Mouse (Mus musculus) stomach, embryonic 15.5 days (tissue): ENCODE measurements around the gene Scaf11. TPM values are rescaled to one million over a fixed set of nuclear protein-coding genes. Genes with fewer than 3 reads are reported as not detected.

ENCODE experiments used
- ATAC-seq: fragments of 200-750 bp; cut with Nextera tagmentation; 2 replicates; pipeline ENCODE4 v1.8.0; 2017; ENCODE audit warnings: low read depth, moderate number of reproducible peaks, moderate TSS enrichment; ENCODE audit not compliant: insufficient read depth, low FRiP score
- H3K27ac ChIP-seq: fragments of 300-500 bp; sonication (generic); 2 replicates; pipeline ENCODE4 v1.5.1; 2015; ENCODE audit warnings: mild to moderate bottlenecking, inconsistent platforms
- H3K27me3 ChIP-seq: fragments of 300-500 bp; sonication (generic); replicated peaks from 2 replicates; pipeline ENCODE4 v1.6.1; 2015; ENCODE audit warnings: inconsistent platforms
- H3K36me3 ChIP-seq: fragments of 300-500 bp; sonication (generic); 2 replicates; pipeline ENCODE4 v1.6.1; 2015; ENCODE audit warnings: inconsistent platforms
- H3K4me1 ChIP-seq: fragments of 300-500 bp; sonication (generic); 2 replicates; pipeline ENCODE4 v1.6.1; 2015; ENCODE audit warnings: inconsistent platforms
- H3K4me2 ChIP-seq: fragments of 300-500 bp; sonication (generic); 2 replicates; pipeline ENCODE4 v1.6.1; 2015; ENCODE audit warnings: mild to moderate bottlenecking, inconsistent platforms
- H3K4me3 ChIP-seq: fragments of 300-500 bp; sonication (generic); replicated peaks from 2 replicates; pipeline ENCODE4 v1.5.1; 2015; ENCODE audit warnings: inconsistent platforms
- H3K9ac ChIP-seq: fragments of 300-500 bp; sonication (generic); 2 replicates; pipeline ENCODE4 v1.6.1; 2015; ENCODE audit warnings: inconsistent platforms
- H3K9me3 ChIP-seq: fragments of 300-500 bp; sonication (generic); 2 replicates; pipeline ENCODE4 v1.6.1; 2016; ENCODE audit warnings: inconsistent platforms
- WGBS: fragments of 180-500 bp; shearing (Covaris S2); methylation state at CpG from one replicate; pipeline ENCODE4 v1.1.7; 2015; 5-methylcytosine and 5-hydroxymethylcytosine counted together
- polyA plus RNA-seq: library from polyadenylated mRNA; unstranded; fragments of >200 nt; fragmentation: Nextera tagmentation; extraction: Ambion mirVana; gene quantifications from 2 replicates; pipeline ENCODE4 v1.2.1, GENCODE M21; 2015

Scaf11 gene
- polyA plus RNA-seq, 1 experiment from 2014 or later = 95.0 TPM

- H3K4me3 ChIP-seq = no peak overlapping the region
- H3K4me1 ChIP-seq = peaks cover 14% of the 10 kb centered on the region; the same call in 1 of the 2 replicates
- WGBS = 45% methylated on average over 12 of the region's 12 CpGs
- no peaks in the 10 kb centered on the region for H3K27me3 ChIP-seq
- ATAC-seq = no peak
- no peak overlapping the region for H3K9ac ChIP-seq
- no peak overlapping the region for H3K27ac ChIP-seq
- H3K36me3 ChIP-seq = no peaks in the 10 kb centered on the region
- H3K9me3 ChIP-seq = no peaks in the 10 kb centered on the region
- no peak overlapping the region for H3K4me2 ChIP-seq
Measured at GRCm38 (mm10) chr15:96487066-96487698, 26.5 kb upstream of the Scaf11 start.

- no peaks in the 10 kb centered on the region for H3K4me1 ChIP-seq
- no peak for ATAC-seq
- no peak overlapping the region for H3K9ac ChIP-seq
- no peak overlapping the region for H3K27ac ChIP-seq
- H3K27me3 ChIP-seq = no peaks in the 10 kb centered on the region
- H3K9me3 ChIP-seq = no peaks in the 10 kb centered on the region
- no peaks in the 10 kb centered on the region for H3K36me3 ChIP-seq
- WGBS = 59% methylated on average over 3 of the region's 3 CpGs
- no peak overlapping the region for H3K4me3 ChIP-seq
- no peak overlapping the region for H3K4me2 ChIP-seq
Measured at GRCm38 (mm10) chr15:96480822-96481221, 20.2 kb upstream of the Scaf11 start.

- Histone ChIP-seq H3K4me2 (no peak overlapping the region), H3K27me3 (no peaks in the 10 kb centered on the region), H3K4me3 (no peak overlapping the region), H3K9me3 (no peaks in the 10 kb centered on the region), H3K4me1 (no peaks in the 10 kb centered on the region), H3K36me3 (no peaks in the 10 kb centered on the region), H3K27ac (no peak overlapping the region), H3K9ac (no peak overlapping the region)
- no peak for ATAC-seq
- 83% methylated on average over 12 of the region's 12 CpGs for WGBS
Measured at GRCm38 (mm10) chr15:96478006-96478405, 17.4 kb upstream of the Scaf11 start.

GRCm38 (mm10) chr15:96476359-96476758 is 15.7 kb upstream of the Scaf11 start:
- 9% methylated on average over 7 of the region's 7 CpGs for WGBS
- Histone ChIP-seq H3K9ac (no peak overlapping the region), H3K36me3 (no peaks in the 10 kb centered on the region), H3K27ac (no peak overlapping the region), H3K4me3 (no peak overlapping the region), H3K4me1 (no peaks in the 10 kb centered on the region), H3K27me3 (no peaks in the 10 kb centered on the region), H3K4me2 (no peak overlapping the region), H3K9me3 (no peaks in the 10 kb centered on the region)
- ATAC-seq = no peak; the same call in 1 of the 2 replicates

- Histone ChIP-seq H3K4me2 (no peak overlapping the region), H3K9me3 (no peaks in the 10 kb centered on the region), H3K27ac (no peak overlapping the region), H3K4me1 (no peaks in the 10 kb centered on the region), H3K4me3 (no peak overlapping the region), H3K27me3 (no peaks in the 10 kb centered on the region), H3K9ac (no peak overlapping the region), H3K36me3 (no peaks in the 10 kb centered on the region)
- 82% methylated on average over 7 of the region's 7 CpGs for WGBS
- ATAC-seq = no peak
Measured at GRCm38 (mm10) chr15:96475571-96475972, 14.9 kb upstream of the Scaf11 start.

- Histone ChIP-seq H3K4me1 (no peaks in the 10 kb centered on the region), H3K27ac (no peak overlapping the region), H3K36me3 (no peaks in the 10 kb centered on the region), H3K9ac (no peak overlapping the region), H3K4me3 (no peak overlapping the region), H3K27me3 (no peaks in the 10 kb centered on the region), H3K4me2 (no peak overlapping the region), H3K9me3 (no peaks in the 10 kb centered on the region)
- ATAC-seq = no peak
- 66% methylated on average over 20 of the region's 20 CpGs for WGBS
Measured at GRCm38 (mm10) chr15:96474325-96474955, 13.8 kb upstream of the Scaf11 start.

- Histone ChIP-seq H3K9ac (no peak overlapping the region), H3K9me3 (no peaks in the 10 kb centered on the region), H3K4me1 (no peaks in the 10 kb centered on the region), H3K4me3 (no peak overlapping the region), H3K27ac (no peak overlapping the region), H3K4me2 (no peak overlapping the region), H3K36me3 (no peaks in the 10 kb centered on the region), H3K27me3 (no peaks in the 10 kb centered on the region)
- 90% methylated on average over 15 of the region's 15 CpGs for WGBS
- ATAC-seq = no peak
Measured at GRCm38 (mm10) chr15:96473920-96474319, 13.3 kb upstream of the Scaf11 start.

- Histone ChIP-seq H3K9me3 (no peaks in the 10 kb centered on the region), H3K27me3 (no peaks in the 10 kb centered on the region), H3K4me2 (no peak overlapping the region), H3K9ac (no peak overlapping the region), H3K36me3 (no peaks in the 10 kb centered on the region), H3K27ac (no peak overlapping the region), H3K4me3 (no peak overlapping the region), H3K4me1 (no peaks in the 10 kb centered on the region)
- WGBS = 85% methylated on average over 2 of the region's 2 CpGs
- no peak for ATAC-seq
Measured at GRCm38 (mm10) chr15:96468316-96468715, 7.7 kb upstream of the Scaf11 start.

GRCm38 (mm10) chr15:96467844-96468243 is 7.2 kb upstream of the Scaf11 start:
- no peak for ATAC-seq
- Histone ChIP-seq H3K4me3 (no peak overlapping the region), H3K36me3 (no peaks in the 10 kb centered on the region), H3K4me2 (no peak overlapping the region), H3K9ac (no peak overlapping the region), H3K27me3 (no peaks in the 10 kb centered on the region), H3K4me1 (no peaks in the 10 kb centered on the region), H3K27ac (no peak overlapping the region), H3K9me3 (no peaks in the 10 kb centered on the region)
- 70% methylated on average over 5 of the region's 5 CpGs for WGBS

GRCm38 (mm10) chr15:96466362-96466903 is 5.8 kb upstream of the Scaf11 start:
- no peak overlapping the region for H3K9ac ChIP-seq
- H3K4me1 ChIP-seq = peaks cover 4% of the 10 kb centered on the region; the same call in 1 of the 2 replicates
- H3K9me3 ChIP-seq = no peaks in the 10 kb centered on the region
- no peaks in the 10 kb centered on the region for H3K36me3 ChIP-seq
- ATAC-seq = no peak
- no peak overlapping the region for H3K4me3 ChIP-seq
- WGBS = 85% methylated on average over 13 of the region's 13 CpGs
- no peak overlapping the region for H3K27ac ChIP-seq
- no peak overlapping the region for H3K4me2 ChIP-seq
- H3K27me3 ChIP-seq = no peaks in the 10 kb centered on the region

- H3K9ac ChIP-seq = no peak overlapping the region
Measured at GRCm38 (mm10) chr15:96465076-96465475, 4.4 kb upstream of the Scaf11 start.

GRCm38 (mm10) chr15:96463821-96464220 is 3.2 kb upstream of the Scaf11 start:
- WGBS = 97% methylated on average over 15 of the region's 15 CpGs
- H3K27me3 ChIP-seq = no peaks in the 10 kb centered on the region
- H3K9me3 ChIP-seq = no peaks in the 10 kb centered on the region
- H3K4me3 ChIP-seq = no peak overlapping the region
- H3K9ac ChIP-seq = no peak overlapping the region
- H3K27ac ChIP-seq = no peak overlapping the region
- no peak overlapping the region for H3K4me2 ChIP-seq
- no peak for ATAC-seq
- peaks cover 4% of the 10 kb centered on the region; the same call in 1 of the 2 replicates for H3K4me1 ChIP-seq
- H3K36me3 ChIP-seq = no peaks in the 10 kb centered on the region

More at GRCm38 (mm10) chr15:96465076-96465475, 4.4 kb upstream of the Scaf11 start:
- H3K36me3 ChIP-seq = no peaks in the 10 kb centered on the region
- whole genome bisulfite sequencing = 81% methylated on average over 11 of the region's 11 CpGs
- H3K4me3 ChIP-seq = no peak overlapping the region
- no peak overlapping the region for H3K4me2 ChIP-seq
- H3K9me3 ChIP-seq = no peaks in the 10 kb centered on the region
- no peak for ATAC-seq
- H3K27me3 ChIP-seq = no peaks in the 10 kb centered on the region
- H3K27ac ChIP-seq = no peak overlapping the region
- peaks cover 4% of the 10 kb centered on the region; the same call in 1 of the 2 replicates for H3K4me1 ChIP-seq
